Mouse (Mus musculus): ENCODE results near the gene Reln. TPM values are rescaled to one million over a fixed set of nuclear protein-coding genes. Genes with fewer than 3 reads are reported as not detected.
A peak's percentile ranks its signal among the peaks of the same experiment; 100 is the strongest.

Reln gene
- total and polyA plus RNA-seq, 2 experiments from 2014 or later, result 40.5 to 208 TPM

- no peak overlapping the region for H3K4me3 ChIP-seq (ENCODE audit: low read depth, low read length)
- ATAC-seq (no peak), DNase-seq (no peak)
- no peaks in the 10 kb centered on the region for H3K9me3 ChIP-seq (ENCODE audit: low read length)
- H3K27me3 ChIP-seq (ENCODE audit: insufficient read depth, low read length), result no peaks in the 10 kb centered on the region
- H3K36me3 ChIP-seq (ENCODE audit: insufficient read depth), result no peaks in the 10 kb centered on the region
- H3K9ac ChIP-seq, result no peak overlapping the region
- H3K4me2 ChIP-seq (ENCODE audit: low read depth), result no peak overlapping the region
- H3K4me1 ChIP-seq (ENCODE audit: insufficient read depth), result no peaks in the 10 kb centered on the region
- 17% methylated on average over 2 of the region's 2 CpGs for WGBS
- no peak for TF ChIP-seq CTCF (IDR thresholded peaks at IDR 0.05; ENCODE audit: low read depth)
- no peak overlapping the region for H3K27ac ChIP-seq (ENCODE audit: low read depth, low read length)
Observed at GRCm38 (mm10) chr5:22309001-22309400, 35.5 kb downstream of the Reln start.

- no peaks in the 10 kb centered on the region for H3K27me3 ChIP-seq (ENCODE audit: insufficient read depth, low read length)
- H3K36me3 ChIP-seq (ENCODE audit: insufficient read depth), result no peaks in the 10 kb centered on the region
- DNase-seq (no peak), ATAC-seq (no peak)
- H3K4me2 ChIP-seq (ENCODE audit: low read depth), result no peak overlapping the region
- H3K4me3 ChIP-seq (ENCODE audit: low read depth, low read length), result no peak overlapping the region
- TF ChIP-seq CTCF (IDR thresholded peaks at IDR 0.05; ENCODE audit: low read depth), result no peak
- H3K9ac ChIP-seq, result no peak overlapping the region
- H3K4me1 ChIP-seq (ENCODE audit: insufficient read depth), result no peaks in the 10 kb centered on the region
- 84% methylated on average over 4 of the region's 4 CpGs for WGBS
- H3K9me3 ChIP-seq (ENCODE audit: low read length), result no peaks in the 10 kb centered on the region
- H3K27ac ChIP-seq (ENCODE audit: low read depth, low read length), result no peak overlapping the region
Observed at GRCm38 (mm10) chr5:22307853-22308252, 36.6 kb downstream of the Reln start.

- H3K27me3 ChIP-seq (ENCODE audit: insufficient read depth, low read length), result no peaks in the 10 kb centered on the region
- no peak overlapping the region for H3K4me3 ChIP-seq (ENCODE audit: low read depth, low read length)
- TF ChIP-seq CTCF (IDR thresholded peaks at IDR 0.05; ENCODE audit: low read depth), result no peak
- no peaks in the 10 kb centered on the region for H3K36me3 ChIP-seq (ENCODE audit: insufficient read depth)
- no peak overlapping the region for H3K4me2 ChIP-seq (ENCODE audit: low read depth)
- no peak overlapping the region for H3K9ac ChIP-seq
- no peak overlapping the region for H3K27ac ChIP-seq (ENCODE audit: low read depth, low read length)
- H3K4me1 ChIP-seq (ENCODE audit: insufficient read depth), result no peaks in the 10 kb centered on the region
- ATAC-seq (no peak), DNase-seq (no peak)
- H3K9me3 ChIP-seq (ENCODE audit: low read length), result no peaks in the 10 kb centered on the region
- 49% methylated on average over 3 of the region's 3 CpGs for WGBS
Observed at GRCm38 (mm10) chr5:22307072-22307471, 37.4 kb downstream of the Reln start.

GRCm38 (mm10) chr5:22303709-22304108 is 40.8 kb downstream of the Reln start:
- no peak for ATAC-seq
- no peaks in the 10 kb centered on the region for H3K4me1 ChIP-seq (ENCODE audit: insufficient read depth)

GRCm38 (mm10) chr5:22302309-22302708 is 42.2 kb downstream of the Reln start:
- no peak overlapping the region for H3K27ac ChIP-seq (ENCODE audit: low read depth, low read length)
- H3K9me3 ChIP-seq (ENCODE audit: low read length), result no peaks in the 10 kb centered on the region
- no peaks in the 10 kb centered on the region for H3K27me3 ChIP-seq (ENCODE audit: insufficient read depth, low read length)
- H3K4me3 ChIP-seq (ENCODE audit: low read depth, low read length), result no peak overlapping the region
- H3K36me3 ChIP-seq (ENCODE audit: insufficient read depth), result no peaks in the 10 kb centered on the region
- no peak overlapping the region for H3K9ac ChIP-seq
- DNase-seq (no peak), ATAC-seq (0 out of 2 replicates have a peak, but pooled peaks have one; percentile 18)
- H3K4me1 ChIP-seq (ENCODE audit: insufficient read depth), result no peaks in the 10 kb centered on the region
- 62% methylated on average over 5 of the region's 5 CpGs for WGBS
- no peak overlapping the region for H3K4me2 ChIP-seq (ENCODE audit: low read depth)
- TF ChIP-seq CTCF (IDR thresholded peaks at IDR 0.05; ENCODE audit: low read depth), result no peak

More at GRCm38 (mm10) chr5:22303709-22304108, 40.8 kb downstream of the Reln start:
- Histone ChIP-seq H3K4me2 (ENCODE audit: low read depth) (no peak overlapping the region), H3K27ac (ENCODE audit: low read depth, low read length) (no peak overlapping the region), H3K4me3 (ENCODE audit: low read depth, low read length) (no peak overlapping the region), H3K27me3 (ENCODE audit: insufficient read depth, low read length) (no peaks in the 10 kb centered on the region), H3K9me3 (ENCODE audit: low read length) (no peaks in the 10 kb centered on the region), H3K36me3 (ENCODE audit: insufficient read depth) (no peaks in the 10 kb centered on the region), H3K9ac (no peak overlapping the region)
- no peak for DNase-seq
- no peak for TF ChIP-seq CTCF (IDR thresholded peaks at IDR 0.05; ENCODE audit: low read depth)
- 9% methylated on average over 1 of the region's 1 CpGs for whole genome bisulfite sequencing

- no peak overlapping the region for H3K4me2 ChIP-seq (ENCODE audit: low read depth)
- H3K27me3 ChIP-seq (ENCODE audit: insufficient read depth, low read length), result no peaks in the 10 kb centered on the region
- H3K9me3 ChIP-seq (ENCODE audit: low read length), result no peaks in the 10 kb centered on the region
- H3K4me1 ChIP-seq (ENCODE audit: insufficient read depth), result no peaks in the 10 kb centered on the region
- no peak overlapping the region for H3K4me3 ChIP-seq (ENCODE audit: low read depth, low read length)
- WGBS, result 92% methylated on average over 5 of the region's 5 CpGs
- no peaks in the 10 kb centered on the region for H3K36me3 ChIP-seq (ENCODE audit: insufficient read depth)
- ATAC-seq (no peak), DNase-seq (no peak)
- no peak for TF ChIP-seq CTCF (IDR thresholded peaks at IDR 0.05; ENCODE audit: low read depth)
- no peak overlapping the region for H3K9ac ChIP-seq
- no peak overlapping the region for H3K27ac ChIP-seq (ENCODE audit: low read depth, low read length)
Observed at GRCm38 (mm10) chr5:22300788-22301187, 43.7 kb downstream of the Reln start.

- DNase-seq (no peak), ATAC-seq (no peak)
- no peak overlapping the region for H3K4me2 ChIP-seq (ENCODE audit: low read depth)
- no peaks in the 10 kb centered on the region for H3K27me3 ChIP-seq (ENCODE audit: insufficient read depth, low read length)
- no peak for TF ChIP-seq CTCF (IDR thresholded peaks at IDR 0.05; ENCODE audit: low read depth)
- no peaks in the 10 kb centered on the region for H3K4me1 ChIP-seq (ENCODE audit: insufficient read depth)
- H3K4me3 ChIP-seq (ENCODE audit: low read depth, low read length), result no peak overlapping the region
- no peaks in the 10 kb centered on the region for H3K9me3 ChIP-seq (ENCODE audit: low read length)
- H3K9ac ChIP-seq, result no peak overlapping the region
- H3K36me3 ChIP-seq (ENCODE audit: insufficient read depth), result no peaks in the 10 kb centered on the region
- 77% methylated on average over 6 of the region's 6 CpGs for WGBS
- H3K27ac ChIP-seq (ENCODE audit: low read depth, low read length), result no peak overlapping the region
Observed at GRCm38 (mm10) chr5:22300046-22300445, 44.5 kb downstream of the Reln start.

GRCm38 (mm10) chr5:22295161-22295560 is 49.3 kb downstream of the Reln start:
- Histone ChIP-seq H3K4me3 (ENCODE audit: low read depth, low read length) (no peak overlapping the region), H3K27me3 (ENCODE audit: insufficient read depth, low read length) (no peaks in the 10 kb centered on the region), H3K4me1 (ENCODE audit: insufficient read depth) (no peaks in the 10 kb centered on the region), H3K4me2 (ENCODE audit: low read depth) (no peak overlapping the region), H3K36me3 (ENCODE audit: insufficient read depth) (no peaks in the 10 kb centered on the region), H3K9me3 (ENCODE audit: low read length) (no peaks in the 10 kb centered on the region), H3K27ac (ENCODE audit: low read depth, low read length) (no peak overlapping the region), H3K9ac (no peak overlapping the region)
- no peak for TF ChIP-seq CTCF (IDR thresholded peaks at IDR 0.05; ENCODE audit: low read depth)
- ATAC-seq (no peak), DNase-seq (no peak)
- WGBS, result 68% methylated on average over 6 of the region's 6 CpGs

Data from forebrain, postnatal 0 days (tissue).